ENCODE assay signal across 8 mouse cellular contexts in the genomic region with DNA sequence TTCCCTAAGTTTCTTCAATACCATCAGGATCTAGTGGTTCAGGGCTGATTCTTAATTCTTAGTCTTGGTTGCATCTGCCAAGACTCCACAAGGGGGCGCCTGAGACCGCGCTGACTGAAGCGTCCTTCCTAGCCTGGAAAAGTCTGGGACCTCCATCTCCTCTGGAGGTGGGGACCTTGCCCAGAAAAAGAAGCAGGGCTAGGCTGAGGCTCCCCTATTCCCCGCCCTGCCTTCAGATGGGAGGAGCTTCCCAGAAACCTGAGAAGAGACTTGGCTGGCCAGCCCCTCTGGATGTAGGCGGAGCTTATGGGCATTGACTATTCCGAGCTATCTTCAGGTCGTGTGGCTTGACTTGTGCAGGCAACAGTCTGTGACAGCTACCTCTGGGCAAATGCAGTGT. TPM values are rescaled to one million over a fixed set of nuclear protein-coding genes. Genes with fewer than 3 reads are reported as not detected.
DNase-seq lines count a peak whose midpoint lies in the region; ATAC-seq and TF ChIP-seq lines count a peak whose summit lies in the region.

No protein-coding gene starts in this region.

- under 1% methylated on average over 8 of the region's 8 CpGs for WGBS in bone marrow, adult 2 months
- 1% methylated on average over 8 of the region's 8 CpGs for WGBS in heart, embryonic 14.5 days
- WGBS in kidney, postnatal 0 days = 0% methylated on average over 8 of the region's 8 CpGs
- WGBS in liver, embryonic 16.5 days (ENCODE audit: insufficient replicate concordance) = under 1% methylated on average over 8 of the region's 8 CpGs

- TF ChIP-seq POLR2A in bone marrow, adult 2 months (IDR thresholded peaks at IDR 0.05; ENCODE audit: borderline replicate concordance, control insufficient read depth, low read depth, low read length) = no peak

- TF ChIP-seq CTCF in bone marrow, adult 2 months (IDR thresholded peaks at IDR 0.05; ENCODE audit: control insufficient read depth, insufficient read depth, low read length) = peak; percentile 77
- peak; percentile 98 for TF ChIP-seq CTCF in kidney, postnatal 0 days (IDR thresholded peaks at IDR 0.05; ENCODE audit: low read depth)

- H3K36me3 ChIP-seq in heart, embryonic 14.5 days (ENCODE audit: control insufficient read depth, insufficient read depth, low read length) = peaks cover 5% of the 10 kb centered on the region; the same call in 1 of the 2 replicates
- H3K36me3 ChIP-seq in kidney, postnatal 0 days (ENCODE audit: insufficient read depth, low read length) = 0 out of 2 replicates have a peak, but pooled peaks cover 1% of the 10 kb centered on the region
- no peaks in the 10 kb centered on the region for H3K36me3 ChIP-seq in liver, embryonic 16.5 days (ENCODE audit: control insufficient read depth, insufficient read depth)

- peak overlapping the region; percentile 16; the same call in 1 of the 2 replicates for H3K4me2 ChIP-seq in heart, embryonic 14.5 days (ENCODE audit: low read length)
- H3K4me2 ChIP-seq in kidney, postnatal 0 days (ENCODE audit: low read length) = peak overlapping the region; percentile 13; the same call in 1 of the 2 replicates
- H3K4me2 ChIP-seq in liver, embryonic 16.5 days (ENCODE audit: low read depth, low read length) = peak overlapping the region; percentile 38

- H3K4me3 ChIP-seq in bone marrow, adult 2 months (replicated peaks; ENCODE audit: control insufficient read depth, low read depth, low read length) = no peak overlapping the region
- H3K4me3 ChIP-seq in heart, embryonic 14.5 days (ENCODE audit: control insufficient read depth in 1 of 2, insufficient read depth in 1 of 2, low read depth in 1 of 2, low read length in 2 of 2) = no peak overlapping the region
- H3K4me3 ChIP-seq in kidney, postnatal 0 days (replicated peaks; ENCODE audit: low read depth, low read length) = no peak overlapping the region
- peak overlapping the region; percentile 15; the same call in 1 of the 2 replicates for H3K4me3 ChIP-seq in liver, embryonic 16.5 days (ENCODE audit: low read depth, low read length)

- H3K9ac ChIP-seq in heart, embryonic 14.5 days (ENCODE audit: low read length) = no peak overlapping the region
- no peak overlapping the region for H3K9ac ChIP-seq in kidney, postnatal 0 days (ENCODE audit: low read depth, low read length)
- no peak overlapping the region for H3K9ac ChIP-seq in liver, embryonic 16.5 days (ENCODE audit: low read depth, low read length)

- H3K4me1 ChIP-seq in bone marrow, adult 2 months (ENCODE audit: control insufficient read depth, insufficient read depth, low read length) = peaks cover 15% of the 10 kb centered on the region; the same call in 1 of the 2 replicates
- H3K4me1 ChIP-seq in heart, embryonic 14.5 days (ENCODE audit: control insufficient read depth in 2 of 2, insufficient read depth in 2 of 2, low read length in 2 of 2) = peaks cover 28 to 35% of the 10 kb centered on the region in 2 experiments
- peaks cover 8% of the 10 kb centered on the region; the same call in 1 of the 2 replicates for H3K4me1 ChIP-seq in kidney, postnatal 0 days (replicated peaks; ENCODE audit: insufficient read depth, low read length)
- peaks cover 37% of the 10 kb centered on the region for H3K4me1 ChIP-seq in liver, embryonic 16.5 days (ENCODE audit: control insufficient read depth, low read depth, low read length)

- H3K27ac ChIP-seq in bone marrow, adult 2 months (ENCODE audit: control insufficient read depth, insufficient read depth, low read depth, low read length, poor library complexity) = peak overlapping the region; percentile 57
- peak overlapping the region in 1 of 2 experiments; percentile 25; a peak in 1 of 4 replicates for H3K27ac ChIP-seq in heart, embryonic 14.5 days (replicated peaks in 1 of 2; ENCODE audit: control insufficient read depth in 1 of 2, insufficient read depth in 1 of 2, low read depth in 2 of 2, low read length in 2 of 2)
- no peak overlapping the region for H3K27ac ChIP-seq in kidney, postnatal 0 days
- H3K27ac ChIP-seq in liver, embryonic 16.5 days (ENCODE audit: low read length) = no peak overlapping the region

- H3K9me3 ChIP-seq in heart, embryonic 14.5 days (ENCODE audit: control insufficient read depth, low read length) = no peaks in the 10 kb centered on the region
- H3K9me3 ChIP-seq in kidney, postnatal 0 days (replicated peaks; ENCODE audit: low read length) = no peaks in the 10 kb centered on the region
- H3K9me3 ChIP-seq in liver, embryonic 16.5 days (replicated peaks; ENCODE audit: control insufficient read depth, low read length) = no peaks in the 10 kb centered on the region

- no peaks in the 10 kb centered on the region for H3K27me3 ChIP-seq in heart, embryonic 14.5 days (ENCODE audit: control insufficient read depth, insufficient read depth, low read length)
- no peaks in the 10 kb centered on the region for H3K27me3 ChIP-seq in kidney, postnatal 0 days (ENCODE audit: insufficient read depth, low read length)
- H3K27me3 ChIP-seq in liver, embryonic 16.5 days (ENCODE audit: control insufficient read depth, insufficient read depth, low read depth, low read length) = no peaks in the 10 kb centered on the region

- DNase-seq in kidney, postnatal 0 days (ENCODE audit: low spot score) = peak; percentile 96
- DNase-seq in thymus, postnatal 0 days (ENCODE audit: low spot score) = peak; percentile 65

- peak; percentile 28 for ATAC-seq in CD4-positive, CD25-positive, alpha-beta regulatory T cell, adult 4 months
- peak; percentile 36 for ATAC-seq in erythroblast, adult 5-6 weeks (replicated peaks; ENCODE audit: low FRiP score, poor library complexity, severe bottlenecking)
- peak; percentile 57 for ATAC-seq in heart, embryonic 14.5 days (ENCODE audit: insufficient number of reproducible peaks, insufficient read depth, low FRiP score, low read depth)
- ATAC-seq in kidney, postnatal 0 days (replicated peaks; ENCODE audit: low FRiP score, low read depth) = peak; percentile 62
- no peak for ATAC-seq in liver, embryonic 16.5 days (ENCODE audit: low read depth)
- ATAC-seq in neutrophil, adult 5-6 weeks (ENCODE audit: extremely low read depth, insufficient number of reproducible peaks, low FRiP score, poor library complexity, severe bottlenecking) = peak; percentile 37

RNA-seq across cellular contexts. Expression of gene Cables2, which starts 2.5 kb away (rescaled TPM):
- 1 to 10 TPM; 5.2 to 8.1 TPM for polyA plus RNA-seq in CD4-positive, CD25-positive, alpha-beta regulatory T cell, adult 4 months (2017; shearing (Covaris generic))
- polyA plus RNA-seq in bone marrow, adult 2 months (2011; ENCODE audit: insufficient read depth, insufficient read length, low replicate concordance, missing spikeins) = 12.2 and 16.3 TPM in 2 replicates
- total RNA-seq in erythroblast, adult 5-6 weeks (2015; ENCODE audit: low replicate concordance) = 2.5 and 4.6 TPM in 2 replicates
- total RNA-seq in erythroblast, adult 5-6 weeks (2017; ENCODE audit: low replicate concordance) = 2.7 and 4.9 TPM in 2 replicates
- 15.1 and 16.1 TPM in 2 replicates for polyA plus RNA-seq in heart, embryonic 14.5 days (2014; fragmentation: Nextera tagmentation; extraction: Ambion mirVana)
- 12.0 and 13.1 TPM in 2 replicates for polyA plus RNA-seq in kidney, postnatal 0 days (2015; fragmentation: Nextera tagmentation; extraction: Ambion mirVana)
- polyA plus RNA-seq in liver, embryonic 16.5 days (2015; fragmentation: Nextera tagmentation; extraction: Ambion mirVana) = 1.3 and 1.7 TPM in 2 replicates
- total RNA-seq in neutrophil, adult 5-6 weeks (2017) = 53.5 and 55.6 TPM in 2 replicates
- polyA plus RNA-seq in thymus, postnatal 0 days (2015; fragmentation: Nextera tagmentation; extraction: Ambion mirVana) = 6.4 and 7.1 TPM in 2 replicates

RNA-seq across cellular contexts. Expression of gene Rbbp8nl, which starts 13.8 kb away (rescaled TPM):
- polyA plus RNA-seq in CD4-positive, CD25-positive, alpha-beta regulatory T cell, adult 4 months (2017; shearing (Covaris generic)) = not detected
- polyA plus RNA-seq in bone marrow, adult 2 months (2011; ENCODE audit: insufficient read depth, insufficient read length, low replicate concordance, missing spikeins) = not detected in 2 replicates
- not detected in 2 replicates for total RNA-seq in erythroblast, adult 5-6 weeks (2015; ENCODE audit: low replicate concordance)
- total RNA-seq in erythroblast, adult 5-6 weeks (2017; ENCODE audit: low replicate concordance) = not detected in 2 replicates
- not detected in 2 replicates for polyA plus RNA-seq in heart, embryonic 14.5 days (2014; fragmentation: Nextera tagmentation; extraction: Ambion mirVana)
- 0.29 and 0.33 TPM in 2 replicates for polyA plus RNA-seq in kidney, postnatal 0 days (2015; fragmentation: Nextera tagmentation; extraction: Ambion mirVana)
- not detected in 2 replicates for polyA plus RNA-seq in liver, embryonic 16.5 days (2015; fragmentation: Nextera tagmentation; extraction: Ambion mirVana)
- not detected in 2 replicates for total RNA-seq in neutrophil, adult 5-6 weeks (2017)
- polyA plus RNA-seq in thymus, postnatal 0 days (2015; fragmentation: Nextera tagmentation; extraction: Ambion mirVana) = 0.05 TPM in 1 of 2 replicates, not detected in the other

RNA-seq across cellular contexts. Expression of gene Rps21, which starts 18.7 kb away (rescaled TPM):
- polyA plus RNA-seq in CD4-positive, CD25-positive, alpha-beta regulatory T cell, adult 4 months (2017; shearing (Covaris generic)) = 1,000 to 10,000 TPM in 1 of 2 experiments, 100 to 1,000 TPM in 1; 875 to 1,561 TPM
- 1,144 and 1,728 TPM in 2 replicates for polyA plus RNA-seq in bone marrow, adult 2 months (2011; ENCODE audit: insufficient read depth, insufficient read length, low replicate concordance, missing spikeins)
- 363 and 447 TPM in 2 replicates for total RNA-seq in erythroblast, adult 5-6 weeks (2015; ENCODE audit: low replicate concordance)
- total RNA-seq in erythroblast, adult 5-6 weeks (2017; ENCODE audit: low replicate concordance) = 275 and 320 TPM in 2 replicates
- 386 and 447 TPM in 2 replicates for polyA plus RNA-seq in heart, embryonic 14.5 days (2014; fragmentation: Nextera tagmentation; extraction: Ambion mirVana)
- polyA plus RNA-seq in kidney, postnatal 0 days (2015; fragmentation: Nextera tagmentation; extraction: Ambion mirVana) = 737 and 848 TPM in 2 replicates
- polyA plus RNA-seq in liver, embryonic 16.5 days (2015; fragmentation: Nextera tagmentation; extraction: Ambion mirVana) = 262 and 314 TPM in 2 replicates
- 798 and 852 TPM in 2 replicates for total RNA-seq in neutrophil, adult 5-6 weeks (2017)
- polyA plus RNA-seq in thymus, postnatal 0 days (2015; fragmentation: Nextera tagmentation; extraction: Ambion mirVana) = 928 and 961 TPM in 2 replicates

RNA-seq across cellular contexts. Expression of gene Lama5, which starts 50.2 kb away (rescaled TPM):
- polyA plus RNA-seq in CD4-positive, CD25-positive, alpha-beta regulatory T cell, adult 4 months (2017; shearing (Covaris generic)) = 1 to 10 TPM in 1 of 2 experiments, under 1 TPM in 1; 0.30 to 1.4 TPM
- 1.5 and 6.6 TPM in 2 replicates for polyA plus RNA-seq in bone marrow, adult 2 months (2011; ENCODE audit: insufficient read depth, insufficient read length, low replicate concordance, missing spikeins)
- 1.7 TPM in 1 of 2 replicates, not detected in the other for total RNA-seq in erythroblast, adult 5-6 weeks (2015; ENCODE audit: low replicate concordance)
- 0.09 and 0.14 TPM in 2 replicates for total RNA-seq in erythroblast, adult 5-6 weeks (2017; ENCODE audit: low replicate concordance)
- polyA plus RNA-seq in heart, embryonic 14.5 days (2014; fragmentation: Nextera tagmentation; extraction: Ambion mirVana) = 30.5 and 32.7 TPM in 2 replicates
- polyA plus RNA-seq in kidney, postnatal 0 days (2015; fragmentation: Nextera tagmentation; extraction: Ambion mirVana) = 48.6 and 62.4 TPM in 2 replicates
- 2.0 and 2.6 TPM in 2 replicates for polyA plus RNA-seq in liver, embryonic 16.5 days (2015; fragmentation: Nextera tagmentation; extraction: Ambion mirVana)
- total RNA-seq in neutrophil, adult 5-6 weeks (2017) = under 0.01 TPM in 2 replicates
- polyA plus RNA-seq in thymus, postnatal 0 days (2015; fragmentation: Nextera tagmentation; extraction: Ambion mirVana) = 4.8 and 6.6 TPM in 2 replicates

RNA-seq across cellular contexts. Expression of gene Gata5, which starts 58.7 kb away (rescaled TPM):
- not detected for polyA plus RNA-seq in CD4-positive, CD25-positive, alpha-beta regulatory T cell, adult 4 months (2017; shearing (Covaris generic))
- not detected in 2 replicates for polyA plus RNA-seq in bone marrow, adult 2 months (2011; ENCODE audit: insufficient read depth, insufficient read length, low replicate concordance, missing spikeins)
- not detected in 2 replicates for total RNA-seq in erythroblast, adult 5-6 weeks (2015; ENCODE audit: low replicate concordance)
- not detected in 2 replicates for total RNA-seq in erythroblast, adult 5-6 weeks (2017; ENCODE audit: low replicate concordance)
- 7.3 and 9.7 TPM in 2 replicates for polyA plus RNA-seq in heart, embryonic 14.5 days (2014; fragmentation: Nextera tagmentation; extraction: Ambion mirVana)
- 1.9 TPM in 2 replicates for polyA plus RNA-seq in kidney, postnatal 0 days (2015; fragmentation: Nextera tagmentation; extraction: Ambion mirVana)
- polyA plus RNA-seq in liver, embryonic 16.5 days (2015; fragmentation: Nextera tagmentation; extraction: Ambion mirVana) = 0.16 and 0.38 TPM in 2 replicates
- not detected in 2 replicates for total RNA-seq in neutrophil, adult 5-6 weeks (2017)
- not detected in 2 replicates for polyA plus RNA-seq in thymus, postnatal 0 days (2015; fragmentation: Nextera tagmentation; extraction: Ambion mirVana)
